Mouse (Mus musculus) heart, embryonic 10.5 days (tissue): ENCODE data around the gene Gcnt1. TPM values are rescaled to one million over a fixed set of nuclear protein-coding genes. Genes with fewer than 3 reads are reported as not detected.

ENCODE experiments used
- polyA plus RNA-seq: library from polyadenylated mRNA; unstranded; fragments of >200 nt; fragmentation: Nextera tagmentation; extraction: Ambion mirVana; gene quantifications from 2 replicates; pipeline ENCODE4 v1.2.1, GENCODE M21; 2016

Gcnt1 gene
- polyA plus RNA-seq, 1 experiment from 2014 or later, result 7.7 TPM

Other genes starting within 250 kb of the Gcnt1 start
- 52.6 and 57.7 TPM in 2 replicates for gene Rfk, start 21.2 kb upstream of the Gcnt1 start, polyA plus RNA-seq